Mouse (Mus musculus) erythroblast, adult 5-6 weeks (primary cell): ENCODE data around the gene Gdi2. TPM values are rescaled to one million over a fixed set of nuclear protein-coding genes. Genes with fewer than 3 reads are reported as not detected.
"Not testable (repeated sequence)": the region's sequence is repeated elsewhere in the genome, so short reads cannot be mapped to it uniquely, and the experiment has no call there.

Experiments used
- ATAC-seq: replicated peaks from 2 replicates; pipeline ENCODE4 v1.8.0; 2016; ENCODE audit warnings: moderate number of reproducible peaks, mild to moderate bottlenecking, moderate TSS enrichment, inconsistent platforms; ENCODE audit not compliant: poor library complexity, low FRiP score, severe bottlenecking
- total RNA-seq, 2 experiments: library from RNA; stranded (forward) in 1 of 2; stranded (reverse) in 1 of 2; fragments of 150-400 nt in 1 of 2; fragments of 200-764, 138-1000 nt in 1 of 2; gene quantifications; 2 replicates each; pipeline versions ENCODE4 v1.2.3 to v1.2.4; 2015 to 2017; ENCODE audit warnings: low replicate concordance in 2 of 2

Gene Gdi2
- 130 and 147 TPM in 2 replicates for total RNA-seq (2015; ENCODE audit: low replicate concordance)
- 125 and 139 TPM in 2 replicates for total RNA-seq (2017; ENCODE audit: low replicate concordance)

DNA sequence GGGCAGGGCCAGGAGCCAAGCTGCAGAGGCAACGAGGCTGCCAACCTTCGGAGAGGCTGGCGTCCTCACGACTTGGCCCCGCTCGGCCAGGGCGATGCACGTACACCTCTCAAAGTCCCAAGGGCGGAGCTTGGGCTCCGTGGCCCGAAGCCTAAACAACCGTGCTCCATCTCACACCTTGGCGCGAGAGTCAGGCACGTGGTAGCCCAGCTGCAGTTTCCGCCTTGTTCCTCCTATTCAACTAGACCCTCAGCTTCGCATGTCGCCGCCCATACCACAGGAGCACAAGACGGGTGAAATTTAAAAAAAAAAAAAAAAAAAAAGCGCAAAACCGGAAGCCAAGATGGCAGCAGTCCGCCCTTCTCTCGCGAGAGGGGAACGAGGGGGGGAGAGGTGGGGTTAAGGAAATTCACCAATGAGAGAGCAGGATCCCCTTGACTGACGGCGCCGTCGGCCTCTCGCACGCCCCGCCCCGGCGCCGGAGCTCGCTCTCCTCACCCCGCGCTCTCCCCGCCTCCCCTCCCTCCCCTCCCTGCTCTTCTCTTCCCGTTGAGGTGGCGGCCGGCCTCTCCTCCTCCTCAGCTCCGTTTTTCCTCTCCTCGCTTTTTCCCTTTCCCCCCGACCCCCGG, at the start of gene Gdi2:
Gene Gdi2 (plus strand): TSS at position 470 of the 629 bp plus-strand sequence.
- peak; percentile 98 for ATAC-seq

DNA sequence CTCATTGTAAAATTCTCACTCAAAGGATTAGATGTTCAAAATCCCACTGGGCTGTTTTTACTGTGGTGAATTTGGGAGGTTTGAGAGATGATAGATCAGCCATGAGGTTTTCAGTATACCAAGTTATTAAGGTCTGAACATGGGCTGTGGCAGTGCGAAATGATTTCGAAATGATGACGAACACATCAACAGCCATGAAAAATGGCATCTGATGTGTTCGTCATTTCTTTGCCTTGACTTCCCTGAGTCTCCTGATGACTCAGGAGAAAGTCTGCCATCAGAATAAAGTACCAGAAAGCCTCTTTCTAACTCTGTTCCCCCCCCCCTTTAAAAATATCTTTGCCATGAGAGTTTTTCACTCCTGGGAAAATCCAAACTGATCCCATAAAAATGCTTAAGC, 42.3 kb upstream of the Gdi2 start:
- ATAC-seq: no peak

DNA sequence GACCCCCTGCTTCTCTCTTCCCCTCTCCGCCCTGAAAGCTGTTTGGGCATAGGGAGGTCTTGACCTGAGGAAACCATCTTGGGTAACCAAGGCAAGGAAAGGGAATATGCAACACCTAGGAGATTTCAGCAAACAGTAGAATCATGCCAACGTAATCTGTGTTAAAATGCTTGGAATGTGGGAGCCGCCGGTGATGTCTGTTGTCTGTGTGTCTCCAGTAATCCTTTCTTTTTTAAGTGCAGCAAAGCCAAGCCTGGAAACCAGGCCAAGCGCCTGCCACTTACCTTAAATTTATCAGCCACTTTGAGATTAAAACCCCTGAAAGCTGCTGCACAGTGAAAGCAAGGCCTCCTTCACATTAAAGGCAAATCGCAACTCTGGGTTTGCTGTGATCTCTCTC, 36.8 kb upstream of the Gdi2 start:
- ATAC-seq: not testable (repeated sequence)

DNA sequence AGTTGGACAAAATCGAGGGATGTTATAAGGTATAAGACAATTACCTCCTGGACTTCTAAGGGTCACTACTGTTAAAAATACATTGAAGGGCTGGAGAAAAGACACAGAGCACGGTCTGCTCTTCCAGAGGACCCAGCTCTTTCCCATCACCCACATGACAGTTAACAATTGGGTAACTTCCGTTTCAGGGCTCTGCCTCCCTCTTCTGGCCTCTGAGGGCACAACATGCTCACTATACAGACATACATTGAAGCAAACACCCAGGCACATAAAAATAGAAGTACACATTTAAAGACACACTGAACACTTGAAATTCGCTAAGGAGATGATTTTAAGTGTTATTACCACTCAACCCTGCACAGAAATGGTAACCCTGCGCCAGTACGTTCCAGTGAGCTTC, 22.5 kb upstream of the Gdi2 start:
- not testable (repeated sequence) for ATAC-seq

DNA sequence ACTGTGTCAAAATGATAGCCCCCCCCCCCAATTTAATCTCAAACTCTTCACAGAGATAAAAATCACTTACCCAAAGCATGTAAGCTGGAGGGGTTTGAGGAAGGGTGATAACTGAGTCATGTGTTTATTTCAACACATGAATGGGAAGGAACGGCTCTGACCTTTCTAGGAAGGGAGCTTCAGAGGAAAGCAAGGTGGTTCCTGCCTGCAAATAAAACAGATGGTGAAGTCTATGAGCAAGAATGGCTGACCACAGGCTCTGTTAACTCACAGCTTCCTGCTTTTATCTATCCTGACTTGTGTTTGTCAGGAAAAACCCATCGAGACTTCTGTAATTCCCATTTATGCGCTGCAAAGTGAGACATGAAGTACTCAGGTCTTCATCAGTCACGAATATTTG, 18.5 kb upstream of the Gdi2 start:
- ATAC-seq: not testable (repeated sequence)

DNA sequence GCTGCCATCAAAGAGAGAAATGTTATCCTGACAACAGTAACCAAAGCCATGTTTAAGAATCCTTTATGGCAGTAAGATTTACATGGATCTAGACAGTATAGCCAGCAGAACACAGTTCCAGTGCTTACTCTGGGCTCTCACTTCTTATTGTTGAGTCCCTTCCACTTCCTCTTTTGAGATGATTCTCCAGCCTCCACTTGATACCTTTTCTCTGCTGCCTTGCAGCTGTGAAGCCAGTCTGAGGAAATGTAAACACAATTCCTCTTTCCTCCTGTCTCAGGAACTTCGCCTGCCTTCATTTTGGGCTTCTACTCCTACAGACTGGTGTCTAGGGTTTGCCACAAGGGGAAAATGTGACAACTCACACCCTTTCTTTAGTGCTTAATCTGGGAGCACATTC, 17.9 kb upstream of the Gdi2 start:
- ATAC-seq: not testable (repeated sequence)

DNA sequence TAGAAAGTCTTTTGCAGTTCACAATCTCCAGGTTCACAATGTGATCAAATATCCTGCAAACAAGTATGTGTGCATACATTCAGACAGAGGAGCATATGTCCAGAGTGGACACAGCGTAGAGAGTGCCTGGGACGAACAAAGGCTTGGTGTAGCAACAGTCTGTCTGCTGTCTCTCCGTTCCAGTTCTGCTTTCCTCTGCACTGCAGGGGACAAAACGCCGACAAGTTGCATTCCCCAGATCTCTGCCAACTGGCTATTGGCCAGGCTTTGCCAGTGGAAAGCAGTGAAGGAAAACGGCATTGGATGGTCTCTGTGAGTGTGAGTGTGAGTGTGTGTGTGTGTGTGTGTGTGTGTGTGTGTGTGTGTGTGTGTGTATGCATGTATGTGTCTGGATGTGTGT, 14.4 kb upstream of the Gdi2 start:
- no peak for ATAC-seq

DNA sequence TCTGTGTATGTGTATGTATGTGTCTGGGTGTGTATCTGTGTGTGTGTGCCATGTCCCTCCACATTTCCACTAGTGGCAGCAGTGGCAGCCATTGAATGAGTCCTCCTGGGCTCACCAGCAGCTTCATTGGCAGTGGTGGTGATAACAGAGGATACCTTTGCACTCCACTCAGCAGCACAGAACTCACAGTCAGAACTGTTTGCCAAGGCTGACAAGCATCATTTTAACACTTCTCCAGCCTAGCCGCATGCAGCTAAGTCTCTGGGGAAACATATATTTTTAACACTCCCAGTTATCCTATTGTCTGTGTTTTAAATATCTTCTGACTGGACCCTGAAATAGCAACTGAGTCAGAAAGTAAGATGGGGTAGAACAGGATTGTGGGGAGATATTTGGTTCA, 13.9 kb upstream of the Gdi2 start:
- ATAC-seq: no peak

DNA sequence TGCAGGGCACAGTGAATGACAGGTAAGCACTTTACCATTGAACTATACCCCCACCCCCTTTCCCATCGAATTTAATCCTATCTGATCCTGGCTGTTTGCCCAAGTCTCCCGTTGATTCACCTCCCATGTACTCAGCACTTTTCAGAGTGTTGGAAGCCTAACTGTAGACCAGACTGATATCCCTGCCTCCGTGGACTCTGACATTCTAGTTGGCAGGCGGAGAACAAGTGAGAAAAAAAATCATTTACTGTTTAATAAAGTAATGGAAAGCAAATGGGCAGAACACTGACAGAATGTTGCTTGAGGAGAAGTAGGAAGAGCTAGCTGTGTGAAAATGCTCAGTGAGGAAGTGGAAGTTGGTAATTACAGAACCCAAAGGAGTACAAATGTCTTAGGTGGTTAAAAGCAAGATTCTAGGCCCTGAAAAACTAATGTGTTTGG, 12.2 kb upstream of the Gdi2 start:
- ATAC-seq: no peak

DNA sequence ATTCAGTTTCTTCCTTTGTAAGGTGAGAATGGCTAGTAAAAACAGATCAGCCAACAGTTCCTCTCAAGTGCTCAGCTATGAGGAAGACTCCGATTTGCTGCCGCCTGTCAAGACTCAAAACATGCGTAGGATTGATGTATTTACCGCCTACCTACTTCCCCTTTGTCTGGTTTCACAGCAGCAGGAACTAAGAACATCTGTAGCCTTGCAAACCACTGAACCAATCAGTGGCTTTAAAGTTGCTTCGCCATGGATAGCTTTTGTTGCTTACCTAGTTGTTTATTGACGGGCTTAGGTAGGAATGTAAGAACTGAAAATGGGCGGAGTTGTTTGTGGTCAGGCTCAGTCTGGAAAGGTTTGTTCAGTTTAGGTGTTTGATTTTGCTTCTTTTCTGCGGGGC, 11.5 kb upstream of the Gdi2 start:
- ATAC-seq: no peak

DNA sequence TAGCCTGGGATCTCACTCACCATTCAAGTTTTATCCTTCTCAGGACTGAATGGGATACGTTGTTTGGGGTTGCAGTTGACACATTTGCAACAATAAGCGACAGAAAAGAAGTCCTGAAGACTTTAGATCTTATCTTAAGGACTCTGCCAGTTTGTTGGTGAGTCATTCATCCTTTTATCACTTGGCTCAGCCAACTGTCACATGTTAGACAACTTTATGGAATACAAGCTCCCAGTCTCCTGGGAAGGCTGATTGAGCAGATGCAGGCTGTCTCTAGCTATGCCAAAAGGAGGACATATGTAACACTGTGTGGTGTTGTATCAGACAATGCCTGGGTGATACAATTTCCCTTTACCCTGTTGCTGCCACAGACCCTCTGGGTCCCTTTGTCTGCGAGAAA, 7.4 kb upstream of the Gdi2 start:
- ATAC-seq: no peak

DNA sequence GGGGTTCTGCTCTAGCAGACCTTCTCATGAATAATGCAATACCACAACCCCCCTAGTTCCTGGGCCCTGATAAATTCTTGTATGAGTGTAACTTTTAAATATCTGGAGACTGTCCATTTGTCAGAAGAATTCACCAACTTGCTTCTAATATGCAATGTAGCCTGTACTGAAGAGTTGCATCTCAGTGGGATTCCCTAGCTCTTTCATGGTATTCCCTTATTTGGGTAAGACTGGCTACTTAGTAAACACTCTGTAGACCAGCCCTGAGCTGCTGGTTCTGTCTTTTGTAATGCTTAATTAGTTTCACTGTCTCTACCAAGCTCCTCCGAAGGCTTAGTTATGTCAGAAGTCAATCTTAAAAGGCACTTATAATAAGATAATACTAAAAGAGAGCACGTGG, 6.7 kb upstream of the Gdi2 start:
- not testable (repeated sequence) for ATAC-seq

DNA sequence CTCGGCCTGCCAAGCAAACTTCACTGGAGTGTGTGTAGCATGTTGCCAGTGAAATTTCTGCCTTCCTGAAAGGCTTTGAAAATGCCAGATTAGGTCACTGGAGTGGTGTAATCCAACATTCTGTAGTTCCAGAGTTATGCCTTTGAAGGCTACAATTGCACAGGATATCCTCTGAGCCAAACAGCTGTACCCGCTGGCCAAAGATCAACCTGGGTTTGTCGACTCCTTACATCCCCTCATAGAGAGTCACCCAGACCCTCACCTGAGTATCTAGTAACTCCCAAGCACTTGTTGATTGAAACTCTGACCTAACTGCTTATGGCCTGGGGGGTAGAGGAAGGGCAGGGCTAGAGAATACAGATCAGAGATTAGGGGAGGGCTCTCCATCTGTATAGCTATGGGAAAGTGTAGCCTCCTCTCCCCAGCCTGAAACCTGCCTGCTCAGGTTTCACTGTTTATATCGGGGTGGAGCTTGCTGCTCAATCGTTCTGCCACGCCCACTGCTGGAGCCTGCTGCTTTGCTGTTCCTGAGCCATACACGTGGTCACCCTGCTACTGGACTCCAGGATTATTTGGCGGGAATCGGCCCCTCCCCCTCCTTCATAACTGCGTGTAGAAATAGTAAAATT, 6.1 kb upstream of the Gdi2 start:
- no peak for ATAC-seq

DNA sequence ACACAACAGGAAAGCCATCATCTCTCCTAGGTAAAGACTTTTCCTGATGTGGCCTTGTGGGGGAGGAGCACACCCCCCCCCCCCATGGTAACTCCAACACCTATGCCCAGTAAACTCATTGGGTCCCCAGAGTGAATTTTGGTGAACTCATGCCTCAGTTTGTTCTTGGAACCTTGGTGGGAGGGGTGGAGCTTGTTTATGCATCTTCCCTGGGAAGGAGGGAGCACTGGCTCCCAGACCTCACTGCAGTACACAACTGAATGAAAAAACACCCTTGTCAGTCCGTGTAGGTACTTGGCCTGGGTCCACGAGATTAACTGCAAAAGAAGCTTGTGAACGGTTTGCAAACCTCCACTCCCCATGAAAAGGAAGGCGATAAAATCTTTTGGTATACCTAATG, 5.4 kb upstream of the Gdi2 start:
- no peak for ATAC-seq

DNA sequence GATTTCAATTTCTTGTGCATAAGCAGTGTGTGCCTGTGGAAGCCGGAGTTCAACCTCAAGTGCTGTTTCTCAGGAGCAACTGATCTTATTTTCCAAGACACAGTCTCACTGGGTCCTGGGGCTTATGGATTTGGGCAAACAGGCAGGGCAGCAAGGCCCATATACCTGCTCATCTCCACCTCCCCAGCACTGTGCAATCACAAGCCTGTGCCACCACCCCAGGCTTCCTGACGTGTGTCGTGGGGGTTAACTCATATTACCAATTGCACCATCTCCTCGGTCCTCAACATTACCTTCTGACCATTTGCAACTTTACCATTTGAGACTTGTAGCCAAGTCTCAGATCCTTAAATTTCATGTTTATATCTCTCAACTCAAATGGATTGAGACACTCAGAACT, 3.7 kb upstream of the Gdi2 start:
- ATAC-seq: no peak

DNA sequence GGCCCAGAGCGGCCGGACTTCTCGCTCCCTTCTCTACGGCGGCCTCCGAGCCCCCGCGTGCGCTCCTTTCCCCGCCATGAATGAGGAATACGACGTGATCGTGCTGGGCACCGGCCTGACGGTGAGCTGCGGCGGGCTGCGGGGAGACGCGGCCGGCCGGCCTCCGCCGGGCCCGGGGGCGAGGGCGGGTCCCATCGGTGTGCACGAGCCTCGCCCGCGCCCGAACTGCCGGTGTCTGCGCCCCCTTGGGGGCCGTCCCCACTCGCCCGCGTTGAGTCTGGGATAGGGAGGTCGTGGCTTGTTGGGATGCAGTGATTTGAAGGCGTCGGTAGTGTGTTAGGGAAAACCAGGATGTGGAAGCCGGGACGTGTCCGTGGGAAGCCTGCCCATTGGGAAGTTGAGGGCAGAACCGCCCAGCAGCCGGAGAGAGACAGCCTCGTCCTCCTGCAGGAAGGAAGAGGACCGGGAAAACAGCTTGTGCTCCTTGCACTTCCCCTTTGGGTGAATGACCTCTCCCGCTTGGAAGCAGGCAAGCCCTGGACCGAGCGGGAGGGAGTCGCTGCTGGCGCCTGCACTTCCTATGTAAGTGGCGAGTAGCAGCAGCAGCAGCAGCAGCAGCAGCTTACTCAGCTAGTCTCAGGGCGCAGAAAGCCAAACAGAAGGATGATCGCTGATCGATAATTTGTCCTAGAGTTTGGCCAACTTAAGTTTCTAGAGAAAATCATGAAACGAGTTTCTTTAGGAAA, 533 bp downstream of the Gdi2 start:
- peak; percentile 54 for ATAC-seq

DNA sequence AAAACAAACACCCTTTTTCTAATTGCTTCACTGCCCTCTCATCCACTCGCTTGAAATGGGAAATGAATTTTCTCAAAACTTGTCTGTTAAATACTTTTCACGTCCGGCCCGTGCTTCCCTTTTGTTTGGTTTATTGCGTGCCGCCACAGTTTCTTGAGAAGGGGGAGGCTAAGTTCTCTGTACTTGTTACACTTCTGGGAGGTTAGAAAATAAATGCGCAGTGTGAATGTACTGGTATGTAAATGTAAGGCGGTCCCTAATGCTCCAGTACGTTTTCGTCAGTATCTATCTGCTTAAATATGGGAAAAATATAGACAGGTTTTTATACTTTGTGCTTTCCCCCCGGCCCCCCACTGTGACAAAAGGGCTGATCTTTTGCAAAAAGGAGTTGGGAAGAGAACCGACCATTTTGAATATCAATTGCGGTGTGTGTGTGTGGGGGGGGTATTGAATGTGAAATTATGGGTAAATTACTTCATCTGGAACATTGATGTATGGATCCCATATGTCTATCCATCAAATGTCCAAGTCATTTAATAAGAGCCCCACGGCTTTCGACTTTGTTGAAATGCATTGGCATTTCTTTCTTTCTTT, 1.2 kb downstream of the Gdi2 start:
- ATAC-seq: no peak

DNA sequence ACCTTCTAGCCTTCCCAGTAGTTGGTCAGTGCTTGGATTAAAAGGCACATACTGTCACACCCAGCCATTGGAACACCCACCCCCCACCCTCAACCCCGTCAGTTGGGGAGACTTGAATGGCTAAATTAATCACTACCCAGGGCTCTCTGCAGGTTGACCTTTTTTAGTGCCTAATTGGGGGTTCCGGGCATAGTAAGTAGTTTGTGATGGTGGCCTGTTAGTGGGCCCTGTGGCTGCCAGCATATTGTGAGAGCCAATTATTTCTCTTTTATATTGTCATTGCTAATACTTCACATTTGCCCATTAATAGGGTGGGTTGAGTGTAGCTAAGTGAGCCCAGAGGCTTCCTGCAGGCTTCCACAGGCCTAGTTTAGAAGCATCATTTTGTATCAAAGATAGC, 2.3 kb downstream of the Gdi2 start:
- no peak for ATAC-seq

DNA sequence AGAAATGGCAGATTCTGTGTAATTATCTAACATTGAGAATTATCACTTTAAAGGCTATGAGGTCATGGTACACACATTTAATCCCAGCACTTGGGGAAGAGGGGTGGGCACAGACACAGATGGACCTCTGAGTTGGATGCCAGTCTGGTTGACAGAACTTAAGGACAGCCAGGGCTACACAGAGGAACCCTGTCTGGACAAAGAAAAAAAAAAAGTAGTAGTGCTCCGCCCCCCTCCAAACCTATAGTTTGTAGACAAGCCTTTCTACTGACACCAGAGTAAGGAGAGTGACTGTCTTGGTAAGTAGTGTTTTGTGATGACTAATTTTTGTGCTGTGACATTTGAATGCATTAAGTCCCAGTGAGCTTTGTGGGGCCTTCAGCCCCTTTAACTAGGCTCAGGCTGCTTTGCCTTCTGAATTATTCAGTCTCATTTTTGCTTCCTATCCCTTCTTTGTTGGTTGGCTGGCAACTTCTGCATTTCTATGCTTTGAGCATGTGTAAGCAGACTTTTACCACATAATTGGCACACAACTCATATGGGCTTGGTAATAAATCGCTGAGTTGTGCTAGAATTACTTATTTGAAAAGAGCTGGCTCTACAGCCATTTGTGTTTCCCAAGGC, 3.4 kb downstream of the Gdi2 start:
- ATAC-seq: no peak
